Mouse (Mus musculus) ES-E14 (cell line): Measurements from ENCODE around the gene Olfr746. TPM values are rescaled to one million over a fixed set of nuclear protein-coding genes. Genes with fewer than 3 reads are reported as not detected.

Experiments
- DNase-seq: peaks from one replicate; pipeline ENCODE4 v3.0.0-alpha.2; 2013; ENCODE audit warnings: low read depth, low spot score
- H3K27ac ChIP-seq: 2 replicates; pipeline ENCODE4 v1.5.1; 2012; ENCODE audit warnings: low read depth, mild to moderate bottlenecking, low read length, moderate library complexity, mixed read lengths; ENCODE audit not compliant: poor library complexity, insufficient read depth, severe bottlenecking
- H3K36me3 ChIP-seq: 2 replicates; pipeline ENCODE4 v1.6.1; 2012; ENCODE audit warnings: mild to moderate bottlenecking, low read length, moderate library complexity, mixed read lengths; ENCODE audit not compliant: control insufficient read depth, poor library complexity, insufficient read depth, severe bottlenecking
- H3K4me1 ChIP-seq, 2 experiments: fragments of 150-350 bp in 1 of 2; sonication (generic) in 1 of 2; 2 replicates each; pipeline ENCODE4 v1.6.1; 2012; ENCODE audit warnings: low read length in 2 of 2, mild to moderate bottlenecking in 1 of 2, mixed read lengths in 1 of 2; ENCODE audit not compliant: control insufficient read depth in 2 of 2, insufficient read depth in 2 of 2, poor library complexity in 1 of 2
- H3K4me3 ChIP-seq, 2 experiments: fragments of 150-350 bp in 1 of 2; sonication (generic) in 1 of 2; 2 replicates each; pipeline ENCODE4 v1.5.1; 2012; ENCODE audit warnings: low read length in 2 of 2, low read depth in 1 of 2, mild to moderate bottlenecking in 1 of 2, mixed read lengths in 1 of 2; ENCODE audit not compliant: insufficient read depth in 1 of 2, poor library complexity in 1 of 2, severe bottlenecking in 1 of 2
- H3K9ac ChIP-seq: 2 replicates; pipeline ENCODE4 v1.6.1; 2012; ENCODE audit warnings: low read depth, mild to moderate bottlenecking, low read length, mixed read lengths; ENCODE audit not compliant: poor library complexity, insufficient read depth, severe bottlenecking
- H3K9me3 ChIP-seq: fragments of 150-350 bp; sonication (generic); 2 replicates; pipeline ENCODE4 v1.6.1; 2012; ENCODE audit warnings: low read depth, mild to moderate bottlenecking, low read length; ENCODE audit not compliant: control insufficient read depth, insufficient read depth
- CHD2 ChIP-seq: IDR thresholded peaks from 2 replicates; pipeline ENCODE4 v1.6.1; 2014; ENCODE audit warnings: mild to moderate bottlenecking, low read depth, low read length, inconsistent platforms
- HCFC1 ChIP-seq: IDR thresholded peaks from 2 replicates; pipeline ENCODE4 v1.6.1; 2012; ENCODE audit warnings: low read length, inconsistent platforms, borderline replicate concordance; ENCODE audit not compliant: insufficient read depth
- MAFK ChIP-seq: IDR thresholded peaks from 2 replicates; pipeline ENCODE4 v1.6.1; 2014; ENCODE audit warnings: mild to moderate bottlenecking, low read depth, low read length, inconsistent platforms; ENCODE audit not compliant: insufficient read depth
- ZC3H11A ChIP-seq: IDR thresholded peaks from 2 replicates; pipeline ENCODE4 v1.6.1; 2012; ENCODE audit warnings: low read depth, mild to moderate bottlenecking, inconsistent platforms, low read length, borderline replicate concordance
- ZNF384 ChIP-seq: IDR thresholded peaks from 2 replicates; pipeline ENCODE4 v1.6.1; 2012; ENCODE audit warnings: low read depth, low read length, inconsistent platforms
- in situ Hi-C, 2 experiments: fragments of 600-800 bp; cut with MboI; formaldehyde crosslinking; loops; one replicate each; pipeline ENCODE4 v1.15.1; 2025; ENCODE audit warnings: low sequenced_read_pairs in 2 of 2, inconsistent platforms in 1 of 2; ENCODE audit not compliant: unreplicated experiment in 2 of 2
- total RNA-seq: library from RNA; depleted of rRNA; stranded (reverse); fragments of 300-350 nt; gene quantifications from 2 replicates; pipeline ENCODE4 v1.2.3, GENCODE M21; 2012; rRNA removed

Olfr746 gene
- not detected in 2 replicates for total RNA-seq

- no peak within 1 kb of the TSS for H3K4me3 ChIP-seq
- no peaks in the 10 kb centered on the region for H3K9me3 ChIP-seq
- in situ Hi-C loops = loop anchor here in 1 of 2 experiments (25.0 kb wide), 1 partner anchor 91 kb away; the partner anchor contains the start of gene Olfr749
- no peaks in the 10 kb centered on the region for H3K36me3 ChIP-seq
- no peak within 1 kb of the TSS for H3K9ac ChIP-seq
- no peaks in the 10 kb centered on the region for H3K4me1 ChIP-seq
- DNase-seq = no peak
- H3K27ac ChIP-seq = no peak within 1 kb of the TSS
- no peak for TF ChIP-seq ZNF384
- TF ChIP-seq HCFC1 = no peak
- no peak for TF ChIP-seq ZC3H11A
- TF ChIP-seq MAFK = no peak
Observed at GRCm38 (mm10) chr14:50646783-50647182, at the start of gene Olfr746. TSS of gene Olfr746 (plus strand) at chr14:50647083.

DNA sequence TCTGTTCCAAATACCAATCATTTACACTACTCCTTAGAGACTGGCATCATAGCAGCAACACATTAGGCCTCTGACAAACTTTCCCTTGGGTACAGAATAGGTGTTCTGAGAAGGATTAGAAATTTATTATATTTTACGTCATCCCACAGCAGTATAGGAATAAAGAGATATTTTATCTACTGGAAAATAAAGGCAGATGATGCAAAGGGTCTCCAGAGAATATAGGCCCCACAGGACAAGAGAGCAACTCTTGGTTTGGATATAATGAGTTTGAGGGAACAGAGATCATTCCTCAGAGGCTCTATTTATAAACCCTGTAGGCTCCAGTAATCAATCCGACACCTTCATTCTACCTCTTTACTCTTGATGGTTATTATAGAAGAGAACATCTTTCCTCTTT is 32.3 kb upstream of the Olfr746 start, which contains the start of gene Olfr744:
TSS of gene Olfr744 (plus strand) at position 301 of the 400 bp plus-strand sequence.
- no peak within 1 kb of the TSS for H3K27ac ChIP-seq
- no peak within 1 kb of the TSS for H3K4me3 ChIP-seq
- no peaks in the 10 kb centered on the region for H3K9me3 ChIP-seq
- no peak for DNase-seq
- in situ Hi-C loops = no loop called here
- no peak within 1 kb of the TSS for H3K9ac ChIP-seq
- H3K4me1 ChIP-seq = no peaks in the 10 kb centered on the region
- no peaks in the 10 kb centered on the region for H3K36me3 ChIP-seq
- TF ChIP-seq CHD2 = no peak
- no peak for TF ChIP-seq HCFC1
- no peak for TF ChIP-seq ZC3H11A
- TF ChIP-seq MAFK = no peak

- in situ Hi-C loops = loop anchor here in 1 of 2 experiments (25.0 kb wide), 1 partner anchor 98 kb away; the partner anchor contains the start of gene Olfr749
Observed at GRCm38 (mm10) chr14:50639088-50639487, 7.8 kb upstream of the Olfr746 start, which contains the start of gene Olfr745. TSS of gene Olfr745 (plus strand) at chr14:50639388.

DNA sequence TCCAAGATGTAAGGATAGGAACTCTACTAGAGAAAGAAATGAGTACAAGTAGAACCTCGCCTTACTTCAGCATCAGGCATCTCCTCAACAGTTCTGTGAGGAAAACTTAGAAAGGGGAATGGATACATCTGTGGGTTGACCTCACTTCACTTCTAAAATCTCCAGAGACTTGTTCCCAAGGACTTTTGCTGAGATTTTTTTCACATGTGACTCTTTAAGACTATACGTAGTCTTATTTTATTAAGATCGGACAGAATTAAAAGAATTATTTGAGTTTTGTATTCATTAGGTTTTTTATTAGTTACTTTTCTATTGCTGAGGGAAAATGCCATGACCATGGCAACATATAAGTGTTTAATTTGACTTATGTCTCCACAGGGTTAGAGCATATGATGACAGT is 46.2 kb downstream of the Olfr746 start, which contains the start of gene Olfr747:
TSS of gene Olfr747 (minus strand) at position 101 of the 400 bp plus-strand sequence.
- in situ Hi-C loops = no loop called here
- Histone ChIP-seq H3K4me3 (no peak within 1 kb of the TSS), H3K36me3 (no peaks in the 10 kb centered on the region), H3K9ac (no peak within 1 kb of the TSS), H3K9me3 (no peaks in the 10 kb centered on the region), H3K27ac (no peak within 1 kb of the TSS), H3K4me1 (no peaks in the 10 kb centered on the region)
- no peak for DNase-seq
- no peak for TF ChIP-seq ZC3H11A
- no peak for TF ChIP-seq MAFK
- no peak for TF ChIP-seq ZNF384
- TF ChIP-seq CHD2 = no peak
- no peak for TF ChIP-seq HCFC1

More at GRCm38 (mm10) chr14:50639088-50639487, 7.8 kb upstream of the Olfr746 start, which contains the start of gene Olfr745:
- Histone ChIP-seq H3K9me3 (no peaks in the 10 kb centered on the region), H3K27ac (no peak within 1 kb of the TSS), H3K9ac (no peak within 1 kb of the TSS), H3K4me3 (no peak within 1 kb of the TSS), H3K4me1 (no peaks in the 10 kb centered on the region), H3K36me3 (no peaks in the 10 kb centered on the region)
- no peak for DNase-seq
- TF ChIP-seq HCFC1 = no peak
- TF ChIP-seq ZC3H11A = no peak
- TF ChIP-seq MAFK = no peak
- no peak for TF ChIP-seq CHD2
- no peak for TF ChIP-seq ZNF384

Other genes starting within 250 kb of the Olfr746 start
- not detected in 2 replicates for gene Olfr738, start 239.5 kb upstream of the Olfr746 start, total RNA-seq
- not detected in 2 replicates for gene Olfr739, start 228.5 kb upstream of the Olfr746 start, total RNA-seq
- not detected in 2 replicates for gene Olfr740, start 201.5 kb upstream of the Olfr746 start, total RNA-seq
- not detected in 2 replicates for gene Olfr741, start 174.3 kb upstream of the Olfr746 start, total RNA-seq
- gene Olfr742, start 143.5 kb upstream of the Olfr746 start, total RNA-seq = not detected in 2 replicates
- not detected in 2 replicates for gene Olfr743, start 125.2 kb upstream of the Olfr746 start, total RNA-seq
- gene Olfr744, start 32.2 kb upstream of the Olfr746 start, total RNA-seq = not detected in 2 replicates
- not detected in 2 replicates for gene Olfr745, start 7.7 kb upstream of the Olfr746 start, total RNA-seq
- gene Olfr747, start 46.1 kb downstream of the Olfr746 start, total RNA-seq = not detected in 2 replicates
- gene Olfr748, start 60.3 kb downstream of the Olfr746 start, total RNA-seq = not detected in 2 replicates
- not detected in 2 replicates for gene Olfr749, start 98.0 kb downstream of the Olfr746 start, total RNA-seq
- 28.4 and 65.9 TPM in 2 replicates for gene Ttc5, start 138.4 kb downstream of the Olfr746 start, total RNA-seq
- gene Ccnb1ip1, start 160.6 kb downstream of the Olfr746 start, total RNA-seq = 24.1 and 29.4 TPM in 2 replicates
- 44.7 and 115 TPM in 2 replicates for gene Parp2, start 160.8 kb downstream of the Olfr746 start, total RNA-seq
- gene Tep1, start 223.5 kb downstream of the Olfr746 start, total RNA-seq = 11.5 and 19.5 TPM in 2 replicates